8 mouse cellular contexts compared by ENCODE assay signal in genomic region chr4:132945261-132946046, GRCm38 (mm10). TPM values are rescaled to one million over a fixed set of nuclear protein-coding genes. Genes with fewer than 3 reads are reported as not detected.
DNase-seq lines count a peak whose midpoint lies in the region; ATAC-seq lines count a peak whose summit lies in the region.

No protein-coding gene starts in this region.

- H3K4me3 ChIP-seq in hindbrain, embryonic 15.5 days, result no peak overlapping the region

- no peaks in the 10 kb centered on the region for H3K36me3 ChIP-seq in hindbrain, embryonic 15.5 days

- no peaks in the 10 kb centered on the region for H3K9me3 ChIP-seq in hindbrain, embryonic 15.5 days

- peak overlapping the region; percentile 45 for H3K4me2 ChIP-seq in hindbrain, embryonic 15.5 days

- H3K27ac ChIP-seq in hindbrain, embryonic 15.5 days (replicated peaks), result peak overlapping the region; percentile 66

- peaks cover 5% of the 10 kb centered on the region; the same call in 1 of the 2 replicates for H3K27me3 ChIP-seq in hindbrain, embryonic 15.5 days

- DNase-seq in Muller cell, postnatal 12 days (ENCODE audit: inconsistent ontology term), result peak; percentile 86
- peak; percentile 95 for DNase-seq in cerebellum, postnatal 14 days
- DNase-seq in frontal cortex, postnatal 36 days (ENCODE audit: low spot score in 2 of 2), result peak; percentile 88
- DNase-seq in left cerebral cortex, adult 18-20 months (ENCODE audit: low spot score in 2 of 2), result peak; percentile 83 to 87
- DNase-seq in lung, postnatal 4 days, result peak; percentile 84 to 90
- DNase-seq in retina, postnatal 1 day, result peak; percentile 91
- DNase-seq in urinary bladder, adult 18-20 months (ENCODE audit: low spot score in 2 of 2), result peak; percentile 79 to 81

- ATAC-seq in hindbrain, embryonic 15.5 days (ENCODE audit: low FRiP score, low read depth), result peak; percentile 83

- WGBS in hindbrain, embryonic 15.5 days, result 10% methylated on average over 15 of the region's 15 CpGs

- H3K9ac ChIP-seq in hindbrain, embryonic 15.5 days, result 0 out of 2 replicates have a peak overlapping the region, but pooled peaks have one; percentile 7

- peaks cover 19% of the 10 kb centered on the region for H3K4me1 ChIP-seq in hindbrain, embryonic 15.5 days (replicated peaks)

RNA-seq across cellular contexts. Expression of gene Fam76a, which starts 23.1 kb away (rescaled TPM):
- polyA plus RNA-seq in hindbrain, embryonic 15.5 days (2015; fragmentation: Nextera tagmentation; extraction: Ambion mirVana), result 35.7 and 38.3 TPM in 2 replicates
- total RNA-seq in left cerebral cortex, adult 18-20 months (2021), result 10 to 100 TPM; 53.2 to 58.1 TPM

RNA-seq across cellular contexts. Expression of gene Fgr, which starts 28.4 kb away (rescaled TPM):
- polyA plus RNA-seq in hindbrain, embryonic 15.5 days (2015; fragmentation: Nextera tagmentation; extraction: Ambion mirVana), result 0.04 and 0.21 TPM in 2 replicates
- total RNA-seq in left cerebral cortex, adult 18-20 months (2021), result under 1 TPM; 0.26 to 0.59 TPM
